Mouse (Mus musculus): ENCODE measurements at regions not wholly inside any gene's neighbourhood (a gene's known extent, or its start where the extent isn't known, plus 50 kb on each side); places are given as distances from the start of the nearest gene placed in this dataset.
A peak's percentile ranks its signal among the peaks of the same experiment; 100 is the strongest.
"Not testable (repeated sequence)": the region's sequence is repeated elsewhere in the genome, so short reads cannot be mapped to it uniquely, and the experiment has no call there.

DNA sequence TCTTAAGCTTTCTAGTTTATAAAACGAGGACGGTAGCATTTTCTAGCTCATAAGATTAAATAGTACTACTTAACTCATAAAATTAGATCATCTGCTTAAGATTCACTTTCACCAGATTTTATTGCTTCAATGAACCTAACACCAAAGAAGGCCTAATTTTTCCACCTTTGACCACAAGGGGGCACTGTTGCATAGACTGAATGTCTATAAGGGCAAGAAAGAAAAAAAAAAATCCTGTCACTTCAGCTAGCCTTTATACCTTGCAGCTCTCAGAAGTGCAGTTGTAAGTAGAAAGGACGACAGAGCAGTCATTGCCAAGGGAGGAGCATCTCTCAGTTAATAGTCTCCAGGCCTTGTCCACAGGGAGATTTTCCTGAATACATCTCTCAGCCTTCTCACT is 447.7 kb downstream of the Dad1 start:
- Histone ChIP-seq H3K4me1 (ENCODE audit: control insufficient read depth, insufficient read depth, low read length) (no peaks in the 10 kb centered on the region), H3K27ac (ENCODE audit: insufficient read depth, low read length) (no peak overlapping the region), H3K27me3 (ENCODE audit: control insufficient read depth, insufficient read depth, low read length) (no peaks in the 10 kb centered on the region), H3K4me3 (replicated peaks; ENCODE audit: insufficient read depth, low read depth, low read length) (no peak overlapping the region)
- DNase-seq: peak; percentile 10 to 24
- WGBS: 20% methylated on average over 3 of the region's 3 CpGs
- no peak for TF ChIP-seq POLR2A (IDR thresholded peaks at IDR 0.05; ENCODE audit: borderline replicate concordance, insufficient read depth, low read length)
- peak; percentile 15; the same call in 1 of the 2 replicates for TF ChIP-seq CTCF (IDR thresholded peaks at IDR 0.05; ENCODE audit: borderline replicate concordance, insufficient read depth, low read depth, low read length)

DNA sequence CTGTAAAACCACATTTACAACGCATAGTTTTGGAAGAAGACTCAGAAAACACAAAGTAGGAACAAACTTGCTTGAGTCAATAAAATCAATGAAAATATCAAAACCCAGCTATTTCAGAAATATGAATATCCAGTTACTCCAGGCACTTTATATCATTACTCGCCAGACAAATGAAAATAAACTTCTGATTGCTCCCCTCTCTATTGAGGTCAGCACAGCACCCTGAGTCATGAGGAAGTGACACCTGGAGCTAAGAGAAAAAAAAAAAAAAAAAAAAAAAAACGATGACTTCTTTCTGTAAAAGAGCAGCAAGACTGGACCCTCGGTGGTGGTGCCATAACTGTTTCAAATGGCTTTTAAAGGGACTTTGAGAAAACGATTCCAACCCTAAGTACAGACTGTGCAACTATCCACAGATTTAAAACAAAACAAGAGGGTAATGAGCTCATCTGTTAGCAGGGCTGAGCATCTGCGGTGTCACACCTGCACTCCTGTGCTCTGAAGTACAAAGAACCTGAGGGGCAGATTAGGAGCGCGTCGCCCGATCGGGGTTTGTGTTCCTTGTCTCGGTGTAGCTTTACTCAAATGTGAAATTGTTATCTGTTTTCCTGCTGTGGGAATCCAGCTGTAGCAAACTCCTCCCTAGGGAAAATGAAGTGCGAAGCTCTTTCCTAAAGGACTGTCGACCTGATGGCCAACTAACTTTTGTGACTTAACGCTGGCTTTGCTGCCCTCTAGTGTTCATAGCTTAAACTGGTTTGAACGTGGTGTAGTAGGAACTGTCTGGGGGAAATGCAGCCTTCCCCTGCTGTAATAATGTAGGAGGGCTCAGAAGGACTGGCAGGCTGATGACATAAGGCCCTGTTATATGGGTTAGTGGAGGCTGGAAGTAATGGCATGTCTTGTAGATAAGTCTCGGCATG is 449.9 kb downstream of the Dad1 start:
- 29% methylated on average over 17 of the region's 17 CpGs for WGBS
- Histone ChIP-seq H3K27ac (ENCODE audit: insufficient read depth, low read length) (no peak overlapping the region), H3K4me3 (replicated peaks; ENCODE audit: insufficient read depth, low read depth, low read length) (no peak overlapping the region), H3K4me1 (ENCODE audit: control insufficient read depth, insufficient read depth, low read length) (no peaks in the 10 kb centered on the region), H3K27me3 (ENCODE audit: control insufficient read depth, insufficient read depth, low read length) (no peaks in the 10 kb centered on the region)
- TF ChIP-seq POLR2A (IDR thresholded peaks at IDR 0.05; ENCODE audit: borderline replicate concordance, insufficient read depth, low read length) (no peak), CTCF (IDR thresholded peaks at IDR 0.05; ENCODE audit: borderline replicate concordance, insufficient read depth, low read depth, low read length) (peak; percentile 41; the same call in 1 of the 2 replicates)
- DNase-seq: peak; percentile 15 to 16

DNA sequence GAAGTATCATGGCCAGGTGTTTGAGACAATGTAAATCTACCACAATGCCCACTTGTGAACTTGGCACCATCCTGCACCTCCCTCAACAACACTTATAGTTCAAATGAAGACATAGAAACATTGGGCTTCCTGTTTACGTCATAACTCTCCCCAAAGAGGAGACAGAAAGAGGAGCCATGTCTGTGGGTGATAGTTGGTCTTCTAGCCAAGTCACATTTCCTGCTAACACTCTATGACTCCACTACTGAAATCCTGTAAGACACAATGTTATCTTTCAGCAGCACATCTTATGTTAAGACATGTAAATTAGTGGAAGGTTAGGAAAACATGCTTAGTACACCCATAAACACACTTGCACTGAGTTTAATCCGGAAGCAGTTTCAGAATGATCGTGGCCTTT is 451.4 kb downstream of the Dad1 start:
- Histone ChIP-seq H3K27me3 (ENCODE audit: control insufficient read depth, insufficient read depth, low read length) (no peaks in the 10 kb centered on the region), H3K4me1 (ENCODE audit: control insufficient read depth, insufficient read depth, low read length) (no peaks in the 10 kb centered on the region), H3K27ac (ENCODE audit: insufficient read depth, low read length) (no peak overlapping the region), H3K4me3 (replicated peaks; ENCODE audit: insufficient read depth, low read depth, low read length) (no peak overlapping the region)
- WGBS: 93% methylated on average over 3 of the region's 3 CpGs
- no peak for TF ChIP-seq POLR2A (IDR thresholded peaks at IDR 0.05; ENCODE audit: borderline replicate concordance, insufficient read depth, low read length)
- DNase-seq: no peak

DNA sequence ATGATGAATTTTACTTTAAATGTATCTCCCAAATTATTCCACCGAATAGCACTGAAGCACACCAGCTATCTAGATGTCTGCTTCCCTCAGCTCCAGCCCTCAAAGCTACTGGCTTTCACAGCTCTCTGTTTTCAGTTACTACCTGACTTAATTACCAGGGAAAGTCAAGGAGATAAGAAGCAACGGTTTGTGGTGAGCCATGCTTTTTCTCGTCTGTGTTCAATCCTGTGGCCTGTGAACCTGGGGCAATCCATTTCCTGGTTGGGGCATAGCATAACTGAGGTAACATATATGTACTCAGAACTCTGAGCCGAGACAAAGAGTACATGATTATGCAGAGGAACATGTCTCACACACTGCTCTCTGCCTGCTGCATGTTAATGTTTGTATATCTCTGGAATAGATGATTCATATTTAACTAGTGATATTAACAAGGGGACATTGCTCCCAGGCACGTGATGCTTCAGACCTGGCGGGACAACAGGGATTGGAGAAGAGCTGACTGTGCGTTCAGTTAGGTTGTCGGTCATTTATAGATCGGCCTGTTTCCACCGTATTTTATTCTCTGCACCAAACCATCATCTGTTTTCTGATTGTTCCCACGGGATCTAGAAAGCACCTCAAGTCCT is 453.3 kb downstream of the Dad1 start:
- Histone ChIP-seq H3K27ac (ENCODE audit: insufficient read depth, low read length) (no peak overlapping the region), H3K27me3 (ENCODE audit: control insufficient read depth, insufficient read depth, low read length) (no peaks in the 10 kb centered on the region), H3K4me3 (replicated peaks; ENCODE audit: insufficient read depth, low read depth, low read length) (no peak overlapping the region), H3K4me1 (ENCODE audit: control insufficient read depth, insufficient read depth, low read length) (no peaks in the 10 kb centered on the region)
- no peak for DNase-seq
- 89% methylated on average over 11 of the region's 11 CpGs for WGBS
- TF ChIP-seq CTCF (IDR thresholded peaks at IDR 0.05; ENCODE audit: borderline replicate concordance, insufficient read depth, low read depth, low read length): no peak
- TF ChIP-seq POLR2A (IDR thresholded peaks at IDR 0.05; ENCODE audit: borderline replicate concordance, insufficient read depth, low read length): no peak

GRCm38 (mm10) chr14:53795160-53795559 is 458.7 kb downstream of the Dad1 start:
- WGBS: 59% methylated on average over 1 of the region's 1 CpGs
- DNase-seq; H3K4me1 ChIP-seq (ENCODE audit: control insufficient read depth, insufficient read depth, low read length); H3K4me3 ChIP-seq (replicated peaks; ENCODE audit: insufficient read depth, low read depth, low read length); H3K27me3 ChIP-seq (ENCODE audit: control insufficient read depth, insufficient read depth, low read length); H3K27ac ChIP-seq (ENCODE audit: insufficient read depth, low read length): not testable (repeated sequence)

DNA sequence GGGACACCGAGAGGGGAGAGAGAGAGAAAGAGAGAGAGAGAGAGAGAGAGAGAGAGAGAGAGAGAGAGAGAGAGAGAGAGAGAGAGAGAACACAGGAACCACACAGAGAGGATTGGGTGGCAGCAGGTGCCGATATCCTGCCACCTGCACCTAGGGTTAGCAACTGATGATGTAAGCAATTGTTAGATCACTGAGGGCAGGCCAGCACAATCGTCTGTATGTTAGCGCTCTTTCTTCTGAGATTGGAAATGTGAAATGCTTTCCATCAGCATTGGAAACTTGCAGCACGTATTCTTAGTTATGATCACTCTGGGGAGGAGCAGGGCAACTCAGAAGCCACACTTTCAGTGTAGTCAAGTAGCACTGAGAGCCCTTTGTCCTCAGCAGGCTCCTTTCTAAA is 459.4 kb downstream of the Dad1 start:
- Histone ChIP-seq H3K4me3 (replicated peaks; ENCODE audit: insufficient read depth, low read depth, low read length) (no peak overlapping the region), H3K4me1 (ENCODE audit: control insufficient read depth, insufficient read depth, low read length) (no peaks in the 10 kb centered on the region), H3K27ac (ENCODE audit: insufficient read depth, low read length) (no peak overlapping the region), H3K27me3 (ENCODE audit: control insufficient read depth, insufficient read depth, low read length) (no peaks in the 10 kb centered on the region)
- no peak for DNase-seq
- TF ChIP-seq CTCF (IDR thresholded peaks at IDR 0.05; ENCODE audit: borderline replicate concordance, insufficient read depth, low read depth, low read length) (no peak), POLR2A (IDR thresholded peaks at IDR 0.05; ENCODE audit: borderline replicate concordance, insufficient read depth, low read length) (no peak)
- 76% methylated on average over 5 of the region's 5 CpGs for WGBS

DNA sequence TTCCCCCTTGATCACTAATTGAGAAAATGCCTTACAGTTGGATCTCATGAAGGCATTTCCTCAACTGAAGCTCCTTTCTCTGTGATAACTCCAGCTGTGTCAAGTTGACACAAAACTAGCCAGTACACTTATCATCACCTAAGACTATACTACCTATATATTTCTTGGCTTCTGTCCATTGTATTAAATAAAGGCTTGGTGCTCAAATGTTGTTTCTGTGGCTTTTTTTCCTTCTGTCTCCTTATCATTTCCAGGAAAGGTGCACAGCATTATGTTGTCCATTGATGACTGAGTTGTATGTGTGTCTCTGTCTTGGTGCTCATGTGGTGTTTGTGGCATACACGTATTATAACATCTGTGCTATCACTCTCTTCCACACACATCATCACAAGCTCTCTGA is 461.5 kb downstream of the Dad1 start:
- not testable (repeated sequence) for DNase-seq; H3K27ac ChIP-seq (ENCODE audit: insufficient read depth, low read length); H3K27me3 ChIP-seq (ENCODE audit: control insufficient read depth, insufficient read depth, low read length); H3K4me3 ChIP-seq (replicated peaks; ENCODE audit: insufficient read depth, low read depth, low read length); H3K4me1 ChIP-seq (ENCODE audit: control insufficient read depth, insufficient read depth, low read length)
- 79% methylated on average over 1 of the region's 1 CpGs for whole genome bisulfite sequencing

DNA sequence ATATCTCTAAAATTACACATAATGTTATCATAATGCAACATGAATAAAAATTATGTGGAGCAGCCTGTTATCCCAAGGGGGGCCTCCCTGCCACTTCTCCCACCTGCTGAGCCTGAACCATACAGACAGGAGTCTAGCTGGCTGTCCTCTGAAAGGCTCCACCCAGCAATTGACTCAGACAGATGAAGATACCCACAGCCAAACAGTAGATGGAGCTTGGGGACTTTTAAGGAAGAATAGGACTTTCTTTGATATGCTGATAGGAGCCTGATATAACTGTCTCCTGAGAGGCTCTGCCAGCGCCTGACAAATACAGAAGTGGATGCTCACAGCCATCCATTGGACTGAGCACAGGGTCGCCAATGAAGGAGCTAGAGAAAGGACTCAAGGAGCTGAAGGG is 468.4 kb downstream of the Dad1 start:
- WGBS: 72% methylated on average over 2 of the region's 2 CpGs
- H3K27me3 ChIP-seq (ENCODE audit: control insufficient read depth, insufficient read depth, low read length); H3K4me3 ChIP-seq (replicated peaks; ENCODE audit: insufficient read depth, low read depth, low read length); H3K4me1 ChIP-seq (ENCODE audit: control insufficient read depth, insufficient read depth, low read length); H3K27ac ChIP-seq (ENCODE audit: insufficient read depth, low read length); DNase-seq: not testable (repeated sequence)

All from cerebellum, adult 2 months (tissue).